Comparison of ENCODE assay signal across 8 mouse cellular contexts in genomic region chr9:110132921-110133320, GRCm38 (mm10). TPM values are rescaled to one million over a fixed set of nuclear protein-coding genes. Genes with fewer than 3 reads are reported as not detected.
DNase-seq lines count a peak whose midpoint lies in the region; ATAC-seq and TF ChIP-seq lines count a peak whose summit lies in the region.

No protein-coding gene starts in this region.

- TF ChIP-seq POLR2A in small intestine, adult 2 months (IDR thresholded peaks at IDR 0.05; ENCODE audit: low read depth, low read length), result no peak

- H3K4me2 ChIP-seq in lung, embryonic 16.5 days (ENCODE audit: low read depth, low read length), result peak overlapping the region; percentile 52
- peak overlapping the region; percentile 66 for H3K4me2 ChIP-seq in limb, embryonic 13.5 days (replicated peaks)

- TF ChIP-seq CTCF in small intestine, adult 2 months (IDR thresholded peaks at IDR 0.05; ENCODE audit: extremely low read depth, insufficient read length, insufficient replicate concordance, low read depth, low read length), result no peak

- peaks cover 14% of the 10 kb centered on the region for H3K4me1 ChIP-seq in lung, embryonic 16.5 days (replicated peaks; ENCODE audit: control insufficient read depth, insufficient read depth, low read length)
- H3K4me1 ChIP-seq in forebrain, embryonic 10.5 days, result peaks cover 33% of the 10 kb centered on the region
- peaks cover 20% of the 10 kb centered on the region for H3K4me1 ChIP-seq in limb, embryonic 13.5 days
- peaks cover 2% of the 10 kb centered on the region; the same call in 1 of the 2 replicates for H3K4me1 ChIP-seq in small intestine, adult 2 months (ENCODE audit: control insufficient read depth, insufficient read depth, insufficient read length, low read length)

- H3K4me3 ChIP-seq in lung, embryonic 16.5 days (ENCODE audit: low read length), result peak overlapping the region; percentile 87
- H3K4me3 ChIP-seq in forebrain, embryonic 10.5 days, result peak overlapping the region; percentile 96
- peak overlapping the region; percentile 92 for H3K4me3 ChIP-seq in limb, embryonic 13.5 days
- H3K4me3 ChIP-seq in small intestine, adult 2 months (ENCODE audit: low read depth, low read length), result peak overlapping the region; percentile 29; the same call in 1 of the 2 replicates

- no peak overlapping the region for H3K9ac ChIP-seq in lung, embryonic 16.5 days (ENCODE audit: low read length)
- H3K9ac ChIP-seq in limb, embryonic 13.5 days, result peak overlapping the region; percentile 98; the same call in 1 of the 2 replicates

- H3K36me3 ChIP-seq in lung, embryonic 16.5 days (ENCODE audit: control insufficient read depth, insufficient read depth, low read length), result peaks cover 13% of the 10 kb centered on the region
- peaks cover 51% of the 10 kb centered on the region for H3K36me3 ChIP-seq in forebrain, embryonic 10.5 days (replicated peaks)
- peaks cover 41% of the 10 kb centered on the region for H3K36me3 ChIP-seq in limb, embryonic 13.5 days
- peaks cover 10% of the 10 kb centered on the region; the same call in 1 of the 2 replicates for H3K36me3 ChIP-seq in small intestine, adult 2 months (ENCODE audit: control insufficient read depth, insufficient read depth, low read length)

- H3K27me3 ChIP-seq in lung, embryonic 16.5 days (ENCODE audit: control insufficient read depth, insufficient read depth, low read depth, low read length), result no peaks in the 10 kb centered on the region
- H3K27me3 ChIP-seq in forebrain, embryonic 10.5 days (ENCODE audit: poor library complexity, severe bottlenecking), result no peaks in the 10 kb centered on the region
- no peaks in the 10 kb centered on the region for H3K27me3 ChIP-seq in limb, embryonic 13.5 days
- H3K27me3 ChIP-seq in small intestine, adult 2 months (ENCODE audit: control insufficient read depth, insufficient read depth, low read length), result no peaks in the 10 kb centered on the region

- 45% methylated on average over 6 of the region's 6 CpGs for WGBS in lung, embryonic 16.5 days
- WGBS in forebrain, embryonic 10.5 days, result 76% methylated on average over 6 of the region's 6 CpGs
- 57% methylated on average over 6 of the region's 6 CpGs for WGBS in limb, embryonic 13.5 days
- WGBS in small intestine, adult 2 months, result 34% methylated on average over 6 of the region's 6 CpGs

- H3K27ac ChIP-seq in lung, embryonic 16.5 days (ENCODE audit: low read length), result no peak overlapping the region
- H3K27ac ChIP-seq in forebrain, embryonic 10.5 days, result peak overlapping the region; percentile 99
- H3K27ac ChIP-seq in limb, embryonic 13.5 days, result no peak overlapping the region; the same call in 1 of the 2 replicates
- no peak overlapping the region for H3K27ac ChIP-seq in small intestine, adult 2 months (ENCODE audit: insufficient read depth, low read depth, low read length)

- no peaks in the 10 kb centered on the region for H3K9me3 ChIP-seq in lung, embryonic 16.5 days (ENCODE audit: control insufficient read depth, low read length)
- no peaks in the 10 kb centered on the region for H3K9me3 ChIP-seq in forebrain, embryonic 10.5 days
- no peaks in the 10 kb centered on the region for H3K9me3 ChIP-seq in limb, embryonic 13.5 days

- ATAC-seq in lung, embryonic 16.5 days (ENCODE audit: low read depth), result no peak
- no peak for ATAC-seq in limb, embryonic 13.5 days (ENCODE audit: low FRiP score, low read depth)
- ATAC-seq in granulocyte monocyte progenitor cell, adult 5-6 weeks (replicated peaks; ENCODE audit: poor library complexity, severe bottlenecking), result no peak

- no peak for DNase-seq in lung, postnatal 36 days
- no peak for DNase-seq in forebrain, embryonic 10.5 days (ENCODE audit: extremely low spot score, low spot score)
- DNase-seq in adrenal gland, postnatal 14 days, result no peak
- DNase-seq in cerebellum, adult 8-10 months, result no peak

RNA-seq across cellular contexts. Expression of gene Dhx30, which starts 15.3 kb away (rescaled TPM):
- 117 and 119 TPM in 2 replicates for polyA plus RNA-seq in lung, embryonic 16.5 days (2015; fragmentation: Nextera tagmentation; extraction: Ambion mirVana)
- 186 and 200 TPM in 2 replicates for polyA plus RNA-seq in forebrain, embryonic 10.5 days (2016; fragmentation: Nextera tagmentation; extraction: Ambion mirVana)
- polyA plus RNA-seq in limb, embryonic 13.5 days (2015; fragmentation: Nextera tagmentation; extraction: Ambion mirVana), result 158 TPM in 2 replicates
- 20.3 and 30.4 TPM in 2 replicates for polyA plus RNA-seq in small intestine, adult 2 months (2012; rRNA removed)
- total RNA-seq in adrenal gland, postnatal 14 days (2021), result 82.6 and 95.2 TPM in 2 replicates
- total RNA-seq in granulocyte monocyte progenitor cell, adult 5-6 weeks (2014; fragmentation: Nextera tagmentation), result 137 and 141 TPM in 2 replicates
- total RNA-seq in granulocyte monocyte progenitor cell, adult 5-6 weeks (2017), result 42.6 and 65.7 TPM in 2 replicates

RNA-seq across cellular contexts. Expression of gene Smarcc1, which starts 15.4 kb away (rescaled TPM):
- 86.0 and 87.1 TPM in 2 replicates for polyA plus RNA-seq in lung, embryonic 16.5 days (2015; fragmentation: Nextera tagmentation; extraction: Ambion mirVana)
- polyA plus RNA-seq in forebrain, embryonic 10.5 days (2016; fragmentation: Nextera tagmentation; extraction: Ambion mirVana), result 181 and 205 TPM in 2 replicates
- polyA plus RNA-seq in limb, embryonic 13.5 days (2015; fragmentation: Nextera tagmentation; extraction: Ambion mirVana), result 174 and 188 TPM in 2 replicates
- 5.0 and 11.3 TPM in 2 replicates for polyA plus RNA-seq in small intestine, adult 2 months (2012; rRNA removed)
- total RNA-seq in adrenal gland, postnatal 14 days (2021), result 55.9 and 57.0 TPM in 2 replicates
- total RNA-seq in granulocyte monocyte progenitor cell, adult 5-6 weeks (2014; fragmentation: Nextera tagmentation), result 103 and 108 TPM in 2 replicates
- total RNA-seq in granulocyte monocyte progenitor cell, adult 5-6 weeks (2017), result 59.9 and 70.0 TPM in 2 replicates

Comparison
In these comparisons a context has a peak if more than half of its experiments do, and no peak if none do; other contexts are left out.
1. H3K4me3 ChIP-seq: peak in every context shown above with its lines; median percentile 96 in forebrain, embryonic 10.5 days; 92 in limb, embryonic 13.5 days; 87 in lung, embryonic 16.5 days; 29 in small intestine, adult 2 months.